Mouse (Mus musculus) liver, embryonic 16.5 days (tissue): ENCODE data around the gene Gm47791. TPM values are rescaled to one million over a fixed set of nuclear protein-coding genes. Genes with fewer than 3 reads are reported as not detected.

Experiments used
- ATAC-seq: fragments of 200-750 bp; cut with Nextera tagmentation; 2 replicates; pipeline ENCODE4 v1.8.0; 2017; ENCODE audit warnings: low read depth, mild to moderate bottlenecking, moderate number of reproducible peaks, moderate library complexity
- H3K27ac ChIP-seq: fragments of 300-500 bp; sonication (generic); 2 replicates; pipeline ENCODE4 v1.5.1; 2014; ENCODE audit warnings: mild to moderate bottlenecking, low read length
- H3K27me3 ChIP-seq: fragments of 300-500 bp; sonication (generic); 2 replicates; pipeline ENCODE4 v1.6.1; 2014; ENCODE audit warnings: low read depth, low read length, mixed read lengths; ENCODE audit not compliant: control insufficient read depth, insufficient read depth
- H3K36me3 ChIP-seq: fragments of 300-500 bp; sonication (generic); 2 replicates; pipeline ENCODE4 v1.6.1; 2014; ENCODE audit warnings: mild to moderate bottlenecking; ENCODE audit not compliant: control insufficient read depth, insufficient read depth
- H3K4me1 ChIP-seq: fragments of 300-500 bp; sonication (generic); 2 replicates; pipeline ENCODE4 v1.6.1; 2014; ENCODE audit warnings: low read depth, low read length, mixed read lengths; ENCODE audit not compliant: control insufficient read depth
- H3K4me2 ChIP-seq: fragments of 300-500 bp; sonication (generic); 2 replicates; pipeline ENCODE4 v1.6.1; 2014; ENCODE audit warnings: low read depth, low read length, mixed read lengths
- H3K4me3 ChIP-seq: fragments of 300-500 bp; sonication (generic); 2 replicates; pipeline ENCODE4 v1.5.1; 2014; ENCODE audit warnings: low read depth, mild to moderate bottlenecking, low read length
- H3K9ac ChIP-seq: fragments of 300-500 bp; sonication (generic); 2 replicates; pipeline ENCODE4 v1.6.1; 2014; ENCODE audit warnings: low read depth, low read length
- H3K9me3 ChIP-seq: fragments of 300-500 bp; sonication (generic); replicated peaks from 2 replicates; pipeline ENCODE4 v1.6.1; 2016; ENCODE audit warnings: low read length; ENCODE audit not compliant: control insufficient read depth
- WGBS: fragments of 180-500 bp; shearing (Covaris S2); extraction: QIAGEN DNeasy Blood & Tissue Kit; methylation state at CpG from one replicate; pipeline ENCODE4 v1.1.7; 2014; ENCODE audit not compliant: insufficient replicate concordance; 5-methylcytosine and 5-hydroxymethylcytosine counted together
- polyA plus RNA-seq: library from polyadenylated mRNA; unstranded; fragments of >200 nt; fragmentation: Nextera tagmentation; extraction: Ambion mirVana; gene quantifications from 2 replicates; pipeline ENCODE4 v1.2.1, GENCODE M21; 2015

Gene Gm47791
- polyA plus RNA-seq, 1 experiment from 2014 or later: not detected

DNA sequence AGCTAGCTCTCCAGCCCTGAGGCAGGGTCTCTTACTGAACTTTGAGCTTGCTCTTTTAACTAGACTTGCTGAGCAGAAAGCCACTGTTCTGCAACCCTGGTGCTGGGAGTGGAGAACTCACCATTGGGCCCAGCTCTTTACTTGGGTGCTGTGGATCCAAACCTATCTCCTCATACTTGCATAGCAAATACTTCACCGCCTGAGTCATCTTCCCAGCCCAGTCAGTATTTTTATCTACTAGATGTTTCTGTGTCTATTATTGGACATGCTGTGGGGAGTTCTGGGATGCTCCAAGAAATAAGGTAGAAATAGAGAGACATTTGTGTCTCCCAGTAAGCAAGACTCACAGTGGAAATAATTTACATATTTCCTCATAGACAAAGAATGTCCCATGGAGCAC is 33.0 kb upstream of the Gm47791 start:
- no peaks in the 10 kb centered on the region for H3K9me3 ChIP-seq
- H3K27me3 ChIP-seq: peaks cover 3% of the 10 kb centered on the region; the same call in 1 of the 2 replicates
- H3K4me3 ChIP-seq: no peak overlapping the region
- ATAC-seq: peak; percentile 17; the same call in 1 of the 2 replicates
- H3K27ac ChIP-seq: no peak overlapping the region
- H3K9ac ChIP-seq: no peak overlapping the region
- 94% methylated on average over 1 of the region's 1 CpGs for whole genome bisulfite sequencing
- H3K36me3 ChIP-seq: no peaks in the 10 kb centered on the region
- H3K4me2 ChIP-seq: no peak overlapping the region
- no peaks in the 10 kb centered on the region; the same call in 1 of the 2 replicates for H3K4me1 ChIP-seq

DNA sequence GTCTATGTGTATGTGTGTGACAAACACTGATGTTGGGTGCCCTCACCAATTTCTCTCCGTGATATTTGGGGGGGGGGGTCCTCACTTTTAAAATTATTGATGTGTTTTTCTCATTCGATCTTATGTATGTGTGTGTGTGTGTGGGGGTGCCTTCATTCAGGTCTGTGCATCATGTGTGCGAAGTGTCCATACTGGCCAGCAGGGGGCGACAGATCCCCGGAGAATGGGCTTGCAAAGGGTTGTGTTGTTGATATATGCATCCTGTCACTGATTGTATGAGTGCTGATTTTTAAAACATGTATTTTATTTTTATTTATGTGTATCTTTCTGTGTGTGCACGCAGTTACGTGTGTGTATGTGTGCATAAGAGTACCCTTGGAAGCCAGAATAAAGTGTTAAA is 32.6 kb upstream of the Gm47791 start:
- peak; percentile 78 for ATAC-seq
- Histone ChIP-seq H3K4me2 (no peak overlapping the region), H3K9me3 (no peaks in the 10 kb centered on the region), H3K4me1 (no peaks in the 10 kb centered on the region; the same call in 1 of the 2 replicates), H3K27ac (no peak overlapping the region), H3K4me3 (no peak overlapping the region), H3K36me3 (no peaks in the 10 kb centered on the region), H3K27me3 (peaks cover 3% of the 10 kb centered on the region; the same call in 1 of the 2 replicates), H3K9ac (no peak overlapping the region)
- 61% methylated on average over 7 of the region's 7 CpGs for whole genome bisulfite sequencing

DNA sequence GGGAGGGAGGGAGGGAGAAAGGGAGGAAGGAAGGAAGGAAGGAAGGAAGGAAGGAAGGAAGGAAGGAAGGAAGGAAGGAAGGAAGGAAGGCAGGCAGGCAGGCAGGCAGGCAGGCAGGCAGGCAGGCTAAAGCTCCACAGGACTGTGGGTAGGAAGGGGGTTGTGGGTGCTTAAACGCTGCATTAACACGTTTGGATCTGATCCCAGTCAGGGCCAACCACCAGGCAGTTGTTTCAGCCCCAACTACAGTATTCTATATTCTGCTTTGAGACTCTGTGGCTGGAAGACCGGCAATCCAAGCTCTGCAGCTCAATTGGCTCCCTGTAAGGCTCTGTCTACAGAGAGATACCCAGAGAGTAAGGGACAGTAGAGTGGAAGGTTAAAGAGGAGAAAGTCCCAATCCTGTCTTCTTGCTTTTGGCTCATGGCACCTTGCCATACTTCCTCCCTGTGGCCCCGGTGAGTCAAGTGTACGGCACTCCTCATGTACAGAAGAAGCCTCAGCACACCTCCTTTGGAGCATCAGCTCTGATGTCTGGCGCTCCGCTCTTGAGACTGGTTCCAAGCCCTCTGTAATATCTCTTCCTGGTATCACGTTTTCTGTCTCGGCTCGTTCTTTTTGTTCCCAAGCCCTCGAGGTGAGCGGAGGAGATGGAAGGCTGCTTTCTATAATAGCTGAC is 30.2 kb upstream of the Gm47791 start:
- H3K4me2 ChIP-seq: no peak overlapping the region
- no peak overlapping the region for H3K9ac ChIP-seq
- H3K4me3 ChIP-seq: no peak overlapping the region
- peaks cover 3% of the 10 kb centered on the region; the same call in 1 of the 2 replicates for H3K27me3 ChIP-seq
- H3K27ac ChIP-seq: no peak overlapping the region
- H3K9me3 ChIP-seq: no peaks in the 10 kb centered on the region
- peaks cover 2% of the 10 kb centered on the region; the same call in 1 of the 2 replicates for H3K4me1 ChIP-seq
- H3K36me3 ChIP-seq: no peaks in the 10 kb centered on the region
- 72% methylated on average over 12 of the region's 12 CpGs for WGBS
- ATAC-seq: no peak

DNA sequence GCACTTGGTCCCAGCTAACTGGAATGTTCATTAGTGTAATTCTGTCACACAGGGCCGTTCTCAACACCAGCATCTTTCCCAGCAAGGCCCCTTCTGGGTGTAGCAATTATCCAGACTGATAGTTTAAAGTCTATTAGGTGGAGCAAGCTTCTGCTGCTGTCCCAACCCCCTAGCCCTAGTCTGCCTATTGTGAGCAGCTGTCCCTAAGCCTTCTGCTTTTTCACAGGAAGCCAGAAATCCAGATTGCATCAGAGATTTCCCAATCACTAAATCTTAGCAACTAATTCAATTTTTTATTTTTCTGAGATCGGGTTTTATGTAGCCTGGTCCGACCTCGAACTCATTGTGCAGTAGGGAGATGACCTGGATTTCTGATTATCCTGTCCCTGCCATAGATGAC is 27.9 kb upstream of the Gm47791 start:
- no peak overlapping the region for H3K4me3 ChIP-seq
- H3K9me3 ChIP-seq: no peaks in the 10 kb centered on the region
- no peaks in the 10 kb centered on the region for H3K36me3 ChIP-seq
- H3K27ac ChIP-seq: no peak overlapping the region
- 52% methylated on average over 4 of the region's 4 CpGs for WGBS
- H3K27me3 ChIP-seq: peaks cover 3% of the 10 kb centered on the region; the same call in 1 of the 2 replicates
- no peak overlapping the region for H3K4me2 ChIP-seq
- peaks cover 10% of the 10 kb centered on the region for H3K4me1 ChIP-seq
- no peak for ATAC-seq
- H3K9ac ChIP-seq: no peak overlapping the region

DNA sequence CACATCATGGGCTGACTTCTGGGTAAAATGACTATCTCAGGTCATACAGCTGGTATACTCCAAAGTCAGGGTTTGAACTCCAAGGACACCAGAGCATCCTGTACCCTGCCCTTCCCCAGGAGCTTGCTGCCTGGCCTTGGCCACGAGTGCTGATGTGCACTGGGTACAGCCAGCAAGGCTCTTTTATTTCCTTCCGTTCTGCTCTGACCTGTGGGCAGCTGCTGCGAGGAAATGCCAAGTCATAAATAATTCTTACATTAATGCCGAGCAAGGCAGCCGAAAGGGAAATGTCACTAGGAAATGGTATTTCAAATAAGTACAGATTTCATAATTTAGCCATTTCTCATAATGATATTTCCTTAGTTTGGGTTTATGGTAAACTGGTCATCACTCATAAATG is 27.3 kb upstream of the Gm47791 start:
- Histone ChIP-seq H3K9ac (no peak overlapping the region), H3K27me3 (peaks cover 3% of the 10 kb centered on the region; the same call in 1 of the 2 replicates), H3K4me1 (peaks cover 10% of the 10 kb centered on the region), H3K27ac (no peak overlapping the region), H3K36me3 (no peaks in the 10 kb centered on the region), H3K9me3 (no peaks in the 10 kb centered on the region), H3K4me2 (no peak overlapping the region), H3K4me3 (no peak overlapping the region)
- ATAC-seq: peak; percentile 28
- 17% methylated on average over 5 of the region's 5 CpGs for WGBS

DNA sequence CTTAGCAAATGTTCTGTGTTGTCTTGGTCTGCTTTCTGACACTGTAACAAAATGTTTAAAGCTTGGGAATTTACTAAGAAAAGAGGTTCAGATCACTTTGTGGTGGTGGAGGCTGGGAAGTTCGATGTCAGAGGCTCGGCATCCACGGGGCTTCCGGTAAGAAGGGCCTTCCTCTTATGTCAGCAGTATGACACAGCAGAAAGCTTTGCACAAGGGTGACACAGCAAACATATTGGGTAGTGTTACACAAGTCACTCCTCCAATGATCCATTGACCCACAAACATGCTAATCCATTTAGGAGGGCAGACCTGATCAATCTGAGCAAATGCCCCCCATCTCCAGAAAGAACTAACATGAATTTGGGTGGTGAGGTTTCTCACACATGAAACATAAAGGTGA is 26.0 kb upstream of the Gm47791 start:
- Histone ChIP-seq H3K4me1 (peaks cover 13% of the 10 kb centered on the region), H3K9me3 (no peaks in the 10 kb centered on the region), H3K27me3 (peaks cover 3% of the 10 kb centered on the region; the same call in 1 of the 2 replicates), H3K27ac (no peak overlapping the region), H3K9ac (no peak overlapping the region), H3K4me3 (no peak overlapping the region), H3K4me2 (no peak overlapping the region), H3K36me3 (no peaks in the 10 kb centered on the region)
- ATAC-seq: peak; percentile 62; the same call in 1 of the 2 replicates
- 32% methylated on average over 4 of the region's 4 CpGs for WGBS

DNA sequence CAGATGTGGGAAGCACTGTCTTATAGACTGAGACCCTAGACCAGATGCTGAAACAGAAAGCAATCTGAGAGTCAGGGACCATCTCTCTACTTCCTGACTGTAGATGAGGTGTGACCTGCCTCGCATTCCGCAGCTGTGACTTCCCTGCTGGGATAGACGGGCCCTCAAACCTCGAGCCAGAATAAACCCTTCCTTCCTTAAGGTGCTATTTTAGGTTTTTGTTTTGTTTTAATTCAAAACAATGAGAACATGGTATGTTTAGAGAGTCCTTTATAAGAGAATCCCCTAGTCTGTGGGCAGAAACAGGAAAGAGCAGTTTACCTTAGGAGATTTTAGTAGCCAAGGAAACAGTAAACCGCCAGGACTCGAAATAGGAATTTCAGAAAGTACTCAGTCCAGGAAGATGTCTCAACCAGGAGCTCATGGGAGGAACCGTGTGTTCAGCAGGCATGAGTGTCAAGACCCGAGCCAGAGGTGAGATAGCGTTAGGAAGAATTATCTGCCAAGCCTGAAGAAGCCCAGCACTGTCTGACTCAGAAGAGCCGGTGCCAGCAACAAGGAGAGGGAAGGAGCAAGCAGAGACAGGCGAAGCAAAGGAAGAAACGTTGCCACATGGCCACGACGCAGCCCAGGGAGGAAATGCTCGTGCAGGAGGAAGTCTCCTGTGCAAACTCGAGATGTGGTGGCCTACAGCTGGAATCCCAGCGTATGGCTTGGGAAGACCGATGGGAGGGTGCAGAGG is 24.8 kb upstream of the Gm47791 start:
- H3K4me1 ChIP-seq: peaks cover 14% of the 10 kb centered on the region
- no peak overlapping the region for H3K9ac ChIP-seq
- 0 out of 2 replicates have a peak overlapping the region, but pooled peaks have one; percentile 12 for H3K27ac ChIP-seq
- no peaks in the 10 kb centered on the region for H3K9me3 ChIP-seq
- ATAC-seq: no peak
- H3K4me2 ChIP-seq: no peak overlapping the region
- H3K27me3 ChIP-seq: no peaks in the 10 kb centered on the region
- WGBS: 24% methylated on average over 18 of the region's 18 CpGs
- no peaks in the 10 kb centered on the region for H3K36me3 ChIP-seq
- no peak overlapping the region for H3K4me3 ChIP-seq

DNA sequence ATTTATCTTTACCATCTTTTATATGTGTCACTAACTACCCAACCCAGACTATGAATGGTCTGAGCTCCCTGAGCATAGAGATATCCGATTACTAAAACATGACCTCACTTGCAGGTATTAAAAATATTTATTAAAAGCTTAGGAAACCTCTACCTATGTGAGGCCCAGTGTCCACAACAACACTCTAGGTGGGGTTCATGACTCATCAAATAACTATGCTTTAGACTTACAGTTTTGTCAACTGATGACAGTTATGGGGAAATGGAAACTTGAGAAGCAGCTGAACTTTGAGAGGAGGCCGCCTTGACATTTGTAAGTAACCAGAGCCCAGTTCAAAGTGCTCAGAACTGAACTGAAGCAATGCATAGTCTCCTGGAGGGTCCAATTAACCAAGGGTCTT is 24.2 kb upstream of the Gm47791 start:
- no peak overlapping the region for H3K4me2 ChIP-seq
- no peaks in the 10 kb centered on the region for H3K36me3 ChIP-seq
- ATAC-seq: no peak
- H3K9me3 ChIP-seq: no peaks in the 10 kb centered on the region
- H3K9ac ChIP-seq: no peak overlapping the region
- peaks cover 14% of the 10 kb centered on the region for H3K4me1 ChIP-seq
- H3K27me3 ChIP-seq: no peaks in the 10 kb centered on the region
- H3K27ac ChIP-seq: no peak overlapping the region
- WGBS: 69% methylated on average over 2 of the region's 2 CpGs
- no peak overlapping the region for H3K4me3 ChIP-seq

DNA sequence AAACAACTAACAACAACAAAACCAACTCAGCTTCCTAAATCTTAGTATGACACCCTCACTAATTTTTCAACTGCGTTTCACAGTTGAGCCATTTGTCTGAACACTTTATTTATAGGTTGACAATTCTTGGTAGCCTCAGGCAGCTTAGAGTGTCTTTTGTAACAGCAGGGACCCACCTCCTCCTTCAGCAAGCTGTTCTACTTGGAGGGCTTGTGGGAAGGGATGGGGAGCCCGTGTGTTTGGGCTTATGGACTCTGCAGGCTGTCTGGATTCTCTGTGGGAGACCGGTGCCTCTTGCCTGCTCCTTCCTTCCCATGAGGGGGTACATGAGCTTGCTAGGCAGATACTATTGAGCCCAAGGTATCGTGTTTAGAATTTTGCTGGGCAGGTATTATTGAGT is 22.9 kb upstream of the Gm47791 start:
- ATAC-seq: no peak
- H3K4me1 ChIP-seq: peaks cover 14% of the 10 kb centered on the region
- H3K27ac ChIP-seq: no peak overlapping the region
- H3K27me3 ChIP-seq: no peaks in the 10 kb centered on the region
- no peak overlapping the region for H3K9ac ChIP-seq
- no peaks in the 10 kb centered on the region for H3K9me3 ChIP-seq
- no peak overlapping the region for H3K4me2 ChIP-seq
- no peaks in the 10 kb centered on the region for H3K36me3 ChIP-seq
- WGBS: 57% methylated on average over 4 of the region's 4 CpGs
- H3K4me3 ChIP-seq: no peak overlapping the region
